Mouse (Mus musculus): ENCODE measurements around the gene Fgf22. TPM values are rescaled to one million over a fixed set of nuclear protein-coding genes. Genes with fewer than 3 reads are reported as not detected.
"Not testable (repeated sequence)": the region's sequence is repeated elsewhere in the genome, so short reads cannot be mapped to it uniquely, and the experiment has no call there.

Gene Fgf22
- total RNA-seq, 2 experiments from 2014 or later, result not detected

- peak; percentile 2; the same call in 1 of the 2 replicates for ATAC-seq (replicated peaks; ENCODE audit: poor library complexity)
These were observed 25.4 kb upstream of the Fgf22 start for GRCm38 (mm10) chr10:79729357-79729965.

- peak; percentile 49 for ATAC-seq (replicated peaks; ENCODE audit: poor library complexity)
These were observed 22.4 kb upstream of the Fgf22 start for GRCm38 (mm10) chr10:79732500-79732899.

GRCm38 (mm10) chr10:79733847-79734246, 21.0 kb upstream of the Fgf22 start:
- no peak for ATAC-seq (replicated peaks; ENCODE audit: poor library complexity)

- ATAC-seq (replicated peaks; ENCODE audit: poor library complexity), result no peak
These were observed 19.5 kb upstream of the Fgf22 start for GRCm38 (mm10) chr10:79735361-79735760.

GRCm38 (mm10) chr10:79736706-79737105, 18.2 kb upstream of the Fgf22 start:
- no peak for ATAC-seq (replicated peaks; ENCODE audit: poor library complexity)

- ATAC-seq (replicated peaks; ENCODE audit: poor library complexity), result peak; percentile 75
These were observed 16.6 kb upstream of the Fgf22 start for GRCm38 (mm10) chr10:79738259-79738658.

- 0 out of 2 replicates have a peak, but pooled peaks have one; percentile 7 for ATAC-seq (replicated peaks; ENCODE audit: poor library complexity)
These were observed 15.6 kb upstream of the Fgf22 start for GRCm38 (mm10) chr10:79739234-79739633.

- ATAC-seq (replicated peaks; ENCODE audit: poor library complexity), result no peak
These were observed 14.0 kb upstream of the Fgf22 start for GRCm38 (mm10) chr10:79740863-79741262.

GRCm38 (mm10) chr10:79743161-79743560, 11.7 kb upstream of the Fgf22 start:
- ATAC-seq (replicated peaks; ENCODE audit: poor library complexity), result no peak

- no peak for ATAC-seq (replicated peaks; ENCODE audit: poor library complexity)
These were observed 11.1 kb upstream of the Fgf22 start for GRCm38 (mm10) chr10:79743650-79744365.

- no peak for ATAC-seq (replicated peaks; ENCODE audit: poor library complexity)
These were observed 9.5 kb upstream of the Fgf22 start for GRCm38 (mm10) chr10:79745411-79745810.

GRCm38 (mm10) chr10:79745898-79746773, 8.7 kb upstream of the Fgf22 start, which contains the start of gene Polrmt:
Gene Polrmt (minus strand): TSS chr10:79746581.
- ATAC-seq (replicated peaks; ENCODE audit: poor library complexity), result peak; percentile 96

GRCm38 (mm10) chr10:79746774-79747151, 8.1 kb upstream of the Fgf22 start:
- peak; percentile 50 for ATAC-seq (replicated peaks; ENCODE audit: poor library complexity)

- no peak for ATAC-seq (replicated peaks; ENCODE audit: poor library complexity)
These were observed 6.4 kb upstream of the Fgf22 start for GRCm38 (mm10) chr10:79748496-79748895.

GRCm38 (mm10) chr10:79755854-79756253, 978 bp downstream of the Fgf22 start:
- no peak for ATAC-seq (replicated peaks; ENCODE audit: poor library complexity)

GRCm38 (mm10) chr10:79756660-79757059, 1.8 kb downstream of the Fgf22 start:
- ATAC-seq (replicated peaks; ENCODE audit: poor library complexity), result no peak

GRCm38 (mm10) chr10:79759675-79760074, 4.8 kb downstream of the Fgf22 start:
- not testable (repeated sequence) for ATAC-seq (replicated peaks; ENCODE audit: poor library complexity)

- ATAC-seq (replicated peaks; ENCODE audit: poor library complexity), result no peak
These were observed 5.8 kb downstream of the Fgf22 start for GRCm38 (mm10) chr10:79760603-79761143.

- no peak for ATAC-seq (replicated peaks; ENCODE audit: poor library complexity)
These were observed 8.0 kb downstream of the Fgf22 start for GRCm38 (mm10) chr10:79762875-79763274.

GRCm38 (mm10) chr10:79764234-79764633, 9.4 kb downstream of the Fgf22 start:
- ATAC-seq (replicated peaks; ENCODE audit: poor library complexity), result no peak

- ATAC-seq (replicated peaks; ENCODE audit: poor library complexity), result no peak
These were observed 10.4 kb downstream of the Fgf22 start for GRCm38 (mm10) chr10:79765228-79765745.
